Mouse (Mus musculus) C2C12 (cell line): Measurements from ENCODE around the gene Drg1. TPM values are rescaled to one million over a fixed set of nuclear protein-coding genes. Genes with fewer than 3 reads are reported as not detected.

ENCODE experiments used
- H3K27me3 ChIP-seq: one replicate; pipeline ENCODE4 v1.6.1; 2011; ENCODE audit not compliant: control insufficient read depth, insufficient read depth, insufficient read length
- H3K36me3 ChIP-seq: one replicate; pipeline ENCODE4 v1.6.1; 2011; ENCODE audit not compliant: control insufficient read depth, insufficient read depth
- H3K4me3 ChIP-seq: one replicate; pipeline ENCODE4 v1.5.1; 2011; ENCODE audit warnings: mild to moderate bottlenecking, control low read depth; ENCODE audit not compliant: poor library complexity, insufficient read depth, severe bottlenecking
- H3K79me2 ChIP-seq: one replicate; pipeline ENCODE4 v1.6.1; 2011; ENCODE audit not compliant: control insufficient read depth, insufficient read depth
- H3K79me3 ChIP-seq: one replicate; pipeline ENCODE4 v1.6.1; 2011; ENCODE audit warnings: low read depth, control low read depth
- H3ac ChIP-seq: one replicate; pipeline ENCODE3; 2011; ENCODE audit warnings: low read depth; ENCODE audit not compliant: control insufficient read depth, insufficient read length
- CEBPB ChIP-seq: IDR thresholded peaks from one replicate; pipeline ENCODE4 v1.6.1; 2011; ENCODE audit warnings: low read depth, mild to moderate bottlenecking, control low read depth, moderate library complexity
- CTCF ChIP-seq: IDR thresholded peaks from one replicate; pipeline ENCODE4 v1.5.1; 2011; ENCODE audit not compliant: control insufficient read depth, insufficient read depth, insufficient read length
- FOSL1 ChIP-seq: IDR thresholded peaks from one replicate; pipeline ENCODE4 v1.8.0; 2011; ENCODE audit warnings: mild to moderate bottlenecking, low read length; ENCODE audit not compliant: poor library complexity, insufficient read depth, severe bottlenecking
- MAX ChIP-seq: IDR thresholded peaks from one replicate; pipeline ENCODE4 v1.6.1; 2011; ENCODE audit warnings: mild to moderate bottlenecking, control low read depth
- MYOD1 ChIP-seq: IDR thresholded peaks from one replicate; pipeline ENCODE4 v1.6.1; 2011; ENCODE audit warnings: low read depth; ENCODE audit not compliant: control insufficient read depth, insufficient read length
- MYOG ChIP-seq: IDR thresholded peaks from one replicate; pipeline ENCODE4 v1.6.1; 2011; ENCODE audit not compliant: control insufficient read depth, insufficient read length; ENCODE audit errors: extremely low read depth
- USF1 ChIP-seq: IDR thresholded peaks from one replicate; pipeline ENCODE4 v1.6.1; 2011; ENCODE audit warnings: low read depth, mild to moderate bottlenecking, control low read depth, moderate library complexity
- polyA plus RNA-seq: library from polyadenylated mRNA; unstranded; fragments of >200 nt; fragmentation: generic; extraction: Trizol; gene quantifications from one replicate; pipeline ENCODE4 v1.2.1, GENCODE M21; 2012; ENCODE audit warnings: missing spikeins

Gene Drg1
- polyA plus RNA-seq, 1 experiment = 136 TPM

DNA sequence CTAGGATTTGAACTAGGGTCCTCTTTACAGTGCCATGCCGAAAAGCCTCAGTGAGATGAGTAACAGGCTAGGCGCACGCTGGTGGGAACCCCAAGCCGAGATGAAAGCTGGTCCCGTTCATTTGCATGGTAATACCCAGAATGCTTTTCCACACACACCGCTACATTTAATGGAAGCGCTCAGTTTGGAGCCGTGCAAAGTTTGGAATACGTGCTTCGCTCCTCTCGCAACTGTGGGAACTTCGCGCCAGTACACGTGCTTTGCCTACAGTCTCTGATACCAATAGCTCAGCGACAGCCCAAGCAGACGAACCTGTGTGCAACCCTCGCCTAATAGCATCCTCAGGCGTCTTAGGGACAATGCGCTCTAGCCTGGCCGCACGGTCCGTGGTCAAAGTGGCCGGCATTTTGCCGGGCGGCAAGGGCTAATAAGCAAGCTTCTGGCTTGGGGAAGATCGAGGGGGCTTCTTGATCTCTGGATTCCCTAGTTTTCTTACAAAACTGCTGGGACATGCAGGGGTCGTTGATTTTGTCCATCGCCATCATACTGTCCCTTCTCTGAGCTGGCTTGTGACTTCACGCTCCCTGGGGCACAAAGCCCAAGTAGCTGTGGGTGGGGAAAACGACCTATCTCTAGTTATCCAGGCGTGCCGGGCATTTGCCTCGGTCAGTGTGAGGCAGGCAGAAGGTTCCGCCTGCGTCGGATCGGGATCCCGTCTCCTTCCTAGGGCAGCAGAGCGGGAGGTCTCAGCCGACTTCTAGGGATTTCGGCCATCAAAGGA is 22.5 kb upstream of the Drg1 start, which contains the start of gene Patz1:
Patz1 (plus strand) TSS at position 354 of the 781 bp plus-strand sequence.
- Histone ChIP-seq H3K27me3 (no peaks in the 10 kb centered on the region), H3K36me3 (peaks cover 23% of the 10 kb centered on the region), H3K79me2 (peaks cover 38% of the 10 kb centered on the region), H3K4me3 (peak within 1 kb of the TSS; percentile 77), H3ac (peak within 1 kb of the TSS; percentile 98), H3K79me3 (peaks cover 36% of the 10 kb centered on the region)
- TF ChIP-seq MAX (peak; percentile 9), MYOG (no peak)

DNA sequence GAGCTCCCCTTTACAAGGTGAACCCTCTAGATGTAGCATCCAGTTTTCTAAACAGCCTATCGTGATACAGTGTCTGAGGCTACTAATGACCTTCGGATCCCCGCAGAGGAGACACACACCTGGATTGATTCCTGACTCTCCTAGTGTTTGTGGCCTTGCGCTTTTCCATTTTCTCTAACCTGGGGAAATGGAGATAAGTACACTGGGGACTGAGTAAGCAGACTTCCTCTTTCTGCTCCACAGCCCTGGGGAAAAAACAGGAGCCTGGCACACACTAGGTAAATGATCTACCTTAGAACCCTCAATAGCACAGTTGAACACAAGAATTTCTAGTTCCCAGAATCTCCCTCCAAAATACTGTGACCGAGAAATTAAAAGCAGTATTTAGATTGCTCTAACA is 21.7 kb upstream of the Drg1 start:
- Histone ChIP-seq H3K27me3 (no peaks in the 10 kb centered on the region), H3K79me2 (peaks cover 30% of the 10 kb centered on the region), H3ac (no peak overlapping the region), H3K36me3 (peaks cover 15% of the 10 kb centered on the region), H3K4me3 (no peak overlapping the region), H3K79me3 (peaks cover 28% of the 10 kb centered on the region)
- TF ChIP-seq FOSL1 (no peak), MYOG (no peak), USF1 (no peak), MAX (no peak), MYOD1 (no peak), CTCF (no peak), CEBPB (no peak)

DNA sequence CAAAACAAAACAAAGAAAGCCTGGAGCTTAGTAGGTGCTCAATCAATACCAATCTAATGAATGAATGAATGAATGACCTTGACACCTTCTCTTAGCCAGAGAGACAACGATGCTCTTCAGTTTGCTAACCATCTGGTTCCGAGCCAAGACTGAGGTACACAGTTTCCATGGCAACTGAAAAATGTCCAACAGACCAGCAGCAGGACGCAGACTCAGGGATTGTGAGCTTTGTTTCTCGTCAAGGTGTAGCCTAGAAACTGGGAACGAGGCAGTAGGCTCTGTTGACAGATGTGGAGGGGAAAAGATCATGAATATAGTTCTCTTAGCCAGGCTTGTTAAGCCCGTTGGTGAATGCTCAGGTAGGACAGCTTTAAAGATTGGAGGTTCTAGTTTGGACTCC is 20.9 kb upstream of the Drg1 start:
- no peak for TF ChIP-seq FOSL1
- no peak for TF ChIP-seq MYOD1
- no peak overlapping the region for H3K4me3 ChIP-seq
- peaks cover 9% of the 10 kb centered on the region for H3K36me3 ChIP-seq
- no peaks in the 10 kb centered on the region for H3K27me3 ChIP-seq
- peaks cover 22% of the 10 kb centered on the region for H3K79me2 ChIP-seq
- H3ac ChIP-seq = no peak overlapping the region
- peaks cover 20% of the 10 kb centered on the region for H3K79me3 ChIP-seq

DNA sequence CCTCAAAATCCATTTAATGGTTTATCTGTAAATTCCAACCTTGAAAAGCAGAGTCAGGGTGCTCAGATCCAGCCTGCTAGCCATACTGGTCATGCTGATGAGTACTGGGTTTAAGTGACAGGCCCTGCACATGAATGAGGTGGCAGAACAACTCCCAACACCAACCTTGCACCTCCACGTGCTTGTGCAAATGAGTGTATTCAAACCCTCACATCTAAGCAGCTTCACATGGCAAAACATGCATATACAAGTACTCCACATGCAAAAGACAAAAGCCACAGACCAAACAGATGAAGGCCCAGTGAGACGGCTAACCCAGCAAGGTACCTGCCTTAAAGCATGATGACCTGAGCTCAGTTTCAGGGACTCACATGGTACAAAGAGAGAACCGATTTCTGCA is 19.7 kb upstream of the Drg1 start:
- no peak overlapping the region for H3ac ChIP-seq
- H3K4me3 ChIP-seq = no peak overlapping the region
- H3K36me3 ChIP-seq = peaks cover 3% of the 10 kb centered on the region
- TF ChIP-seq CEBPB (no peak), FOSL1 (no peak), CTCF (no peak), MYOD1 (no peak), USF1 (no peak), MYOG (no peak), MAX (no peak)
- H3K79me3 ChIP-seq = peaks cover 8% of the 10 kb centered on the region
- H3K27me3 ChIP-seq = no peaks in the 10 kb centered on the region
- H3K79me2 ChIP-seq = peaks cover 10% of the 10 kb centered on the region

DNA sequence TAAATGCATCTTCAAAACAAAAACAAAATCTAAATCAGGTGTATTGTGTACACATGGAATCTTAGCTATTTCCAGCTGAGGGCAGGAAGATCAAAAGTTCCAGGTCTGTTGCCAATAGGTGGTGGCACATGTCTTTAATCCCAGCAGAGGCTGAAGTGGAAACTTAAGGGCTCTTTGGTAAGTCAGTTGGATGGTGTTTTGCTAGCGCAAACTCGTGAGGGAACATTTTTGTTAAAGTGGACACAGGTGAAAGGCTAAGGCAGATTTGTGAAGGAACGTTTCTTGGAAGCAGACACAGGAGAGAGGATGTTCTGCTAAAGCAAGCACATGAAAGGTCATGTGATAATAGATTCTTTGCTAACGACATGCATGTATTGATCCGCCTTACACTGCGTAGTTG is 17.4 kb upstream of the Drg1 start:
- no peak for TF ChIP-seq FOSL1
- no peak for TF ChIP-seq MYOG
- no peak for TF ChIP-seq CEBPB
- TF ChIP-seq CTCF = no peak
- TF ChIP-seq MAX = no peak
- TF ChIP-seq MYOD1 = no peak
- no peak for TF ChIP-seq USF1

DNA sequence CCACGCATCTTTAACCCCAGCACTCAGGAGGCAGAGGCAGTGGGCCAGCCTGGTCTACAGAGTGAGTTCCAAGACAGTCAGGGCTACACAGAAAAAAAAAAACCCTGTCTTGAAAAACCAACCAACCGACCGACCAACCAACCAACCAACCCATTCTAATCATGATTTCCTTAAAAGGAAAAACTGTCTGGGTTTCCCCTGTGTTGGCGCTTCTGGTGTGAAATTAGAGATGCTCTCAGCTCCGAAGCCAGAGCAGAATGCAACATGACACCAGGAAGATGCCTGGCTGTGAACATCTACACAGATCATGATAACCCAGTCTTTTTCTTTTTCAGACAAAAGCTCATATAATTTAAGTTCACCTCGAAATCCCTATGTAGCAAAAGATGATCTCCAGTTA is 16.7 kb upstream of the Drg1 start:
- no peak overlapping the region for H3K4me3 ChIP-seq
- H3K79me3 ChIP-seq = no peaks in the 10 kb centered on the region
- no peaks in the 10 kb centered on the region for H3K27me3 ChIP-seq

More for the DNA sequence above, 17.4 kb upstream of the Drg1 start:
- Histone ChIP-seq H3K79me2 (no peaks in the 10 kb centered on the region), H3ac (no peak overlapping the region), H3K27me3 (no peaks in the 10 kb centered on the region), H3K4me3 (no peak overlapping the region), H3K79me3 (no peaks in the 10 kb centered on the region), H3K36me3 (no peaks in the 10 kb centered on the region)

More for the DNA sequence above, 16.7 kb upstream of the Drg1 start:
- Histone ChIP-seq H3K36me3 (no peaks in the 10 kb centered on the region), H3ac (no peak overlapping the region), H3K79me2 (no peaks in the 10 kb centered on the region)
- TF ChIP-seq USF1 (no peak), CTCF (no peak), CEBPB (no peak), MYOD1 (no peak), FOSL1 (no peak), MYOG (no peak), MAX (no peak)
